18 mouse cellular contexts compared by ENCODE assay signal in genomic region chr17:88335271-88335670, GRCm38 (mm10).
DNase-seq lines count a peak whose midpoint lies in the region; TF ChIP-seq lines count a peak whose summit lies in the region.
"Had no signal": no experiment of that assay in that cellular context is flagged by ENCODE, and none has a peak within 500 bp of the region (broad histone marks: within the 10 kb centered on the region; RNA-seq: fewer than 3 reads in every experiment).

No protein-coding gene starts in this region.

- H3K9ac ChIP-seq in heart, adult 2 months (ENCODE audit: low read depth, low read length) = no peak overlapping the region
- no peak overlapping the region for H3K9ac ChIP-seq in liver, adult 2 months (ENCODE audit: low read depth, low read length)
- H3K9ac ChIP-seq: embryonic facial prominence, embryonic 12.5 days; embryonic facial prominence, embryonic 15.5 days; forebrain, postnatal 0 days; heart, embryonic 12.5 days; heart, embryonic 15.5 days; hindbrain, embryonic 12.5 days; hindbrain, embryonic 15.5 days had no signal

- peaks cover 15% of the 10 kb centered on the region; the same call in 1 of the 2 replicates for H3K4me1 ChIP-seq in cerebellum, adult 2 months (ENCODE audit: control insufficient read depth, insufficient read depth, low read length)
- peaks cover 9% of the 10 kb centered on the region for H3K4me1 ChIP-seq in heart, adult 2 months (ENCODE audit: control insufficient read depth, insufficient read depth, low read length)
- no peaks in the 10 kb centered on the region; the same call in 1 of the 2 replicates for H3K4me1 ChIP-seq in liver, adult 2 months (ENCODE audit: control insufficient read depth, insufficient read depth, low read length)
- H3K4me1 ChIP-seq: embryonic facial prominence, embryonic 12.5 days; embryonic facial prominence, embryonic 15.5 days; heart, embryonic 15.5 days; hindbrain, embryonic 12.5 days; hindbrain, embryonic 15.5 days had no signal

- no peaks in the 10 kb centered on the region for H3K27me3 ChIP-seq in cerebellum, adult 2 months (ENCODE audit: control insufficient read depth, insufficient read depth, low read length)
- H3K27me3 ChIP-seq in heart, adult 2 months (ENCODE audit: control insufficient read depth, insufficient read depth, low read length) = no peaks in the 10 kb centered on the region
- H3K27me3 ChIP-seq in liver, adult 2 months (ENCODE audit: control insufficient read depth, insufficient read depth, low read length) = no peaks in the 10 kb centered on the region
- H3K27me3 ChIP-seq: embryonic facial prominence, embryonic 12.5 days; embryonic facial prominence, embryonic 15.5 days; heart, embryonic 12.5 days; heart, embryonic 15.5 days; hindbrain, embryonic 15.5 days had no signal

- no peak for TF ChIP-seq POLR2A in cerebellum, adult 2 months (IDR thresholded peaks at IDR 0.05; ENCODE audit: borderline replicate concordance, insufficient read depth, low read length)
- TF ChIP-seq POLR2A in heart, adult 2 months (IDR thresholded peaks at IDR 0.05; ENCODE audit: insufficient read depth, low read depth, low read length) = no peak
- TF ChIP-seq POLR2A in liver, adult 2 months (IDR thresholded peaks at IDR 0.05; ENCODE audit: extremely low read depth, insufficient read depth, low read length) = no peak

- peak in 1 of 2 experiments; percentile 13 for DNase-seq in cerebellum, adult 2 months
- DNase-seq in cerebellum, adult 11 months = no peak
- no peak for DNase-seq in heart, adult 2 months
- DNase-seq in heart, postnatal 4 days = no peak
- peak; percentile 55 for DNase-seq in liver, adult 2 months (ENCODE audit: extremely low read depth, low read depth, low spot score)
- DNase-seq in liver = no peak
- peak; percentile 49 for DNase-seq in skeletal muscle tissue, adult 2 months (ENCODE audit: low read depth, low spot score)
- no peak for DNase-seq in left cerebral cortex, postnatal 14 days (ENCODE audit: low spot score in 2 of 2)
- DNase-seq: adrenal gland, postnatal 10 days; gastrocnemius, postnatal 25 days; heart, postnatal 10 days had no signal

- peak overlapping the region; percentile 97 for H3K27ac ChIP-seq in cerebellum, adult 2 months (ENCODE audit: insufficient read depth, low read length)
- H3K27ac ChIP-seq in heart, adult 2 months = peak overlapping the region; percentile 78
- no peak overlapping the region for H3K27ac ChIP-seq in liver, adult 2 months (replicated peaks; ENCODE audit: insufficient read depth, low read depth, low read length)
- H3K27ac ChIP-seq: embryonic facial prominence, embryonic 12.5 days; embryonic facial prominence, embryonic 15.5 days; heart, embryonic 15.5 days; hindbrain, embryonic 12.5 days; hindbrain, embryonic 15.5 days had no signal

- no peak for TF ChIP-seq EP300 in heart, adult 2 months (IDR thresholded peaks at IDR 0.05; ENCODE audit: insufficient read depth, low read depth, low read length)

- no peak overlapping the region for H3K4me3 ChIP-seq in cerebellum, adult 2 months (replicated peaks; ENCODE audit: insufficient read depth, low read depth, low read length)
- H3K4me3 ChIP-seq in heart, adult 2 months = no peak overlapping the region
- H3K4me3 ChIP-seq in liver, adult 2 months (ENCODE audit: insufficient read depth, low read depth, low read length) = no peak overlapping the region
- H3K4me3 ChIP-seq: embryonic facial prominence, embryonic 12.5 days; embryonic facial prominence, embryonic 15.5 days; heart, embryonic 12.5 days; heart, embryonic 15.5 days; hindbrain, embryonic 12.5 days; hindbrain, embryonic 15.5 days had no signal

- no peaks in the 10 kb centered on the region; the same call in none of the 2 replicates for H3K36me3 ChIP-seq in heart, adult 2 months (ENCODE audit: control insufficient read depth, insufficient read depth, low read length)
- no peaks in the 10 kb centered on the region for H3K36me3 ChIP-seq in liver, adult 2 months (ENCODE audit: control insufficient read depth, insufficient read depth, low read length)
- H3K36me3 ChIP-seq: embryonic facial prominence, embryonic 12.5 days; embryonic facial prominence, embryonic 15.5 days; heart, embryonic 12.5 days; heart, embryonic 15.5 days; hindbrain, embryonic 12.5 days; hindbrain, embryonic 15.5 days had no signal

- no peaks in the 10 kb centered on the region for H3K79me2 ChIP-seq in heart, adult 2 months (replicated peaks; ENCODE audit: control insufficient read depth, insufficient read depth, low read length)
- no peaks in the 10 kb centered on the region for H3K79me2 ChIP-seq in liver, adult 2 months (ENCODE audit: control insufficient read depth, insufficient read depth, low read length)

- intact Hi-C loops in heart, adult 2 months (cut with DNase I) = no loop called here
- intact Hi-C loops in left cerebral cortex, postnatal 14 days (cut with DNase I) = no loop called here

- no peak for TF ChIP-seq CTCF in cerebellum, adult 2 months (IDR thresholded peaks at IDR 0.05; ENCODE audit: borderline replicate concordance, insufficient read depth, low read depth, low read length)
- no peak for TF ChIP-seq CTCF in heart, adult 2 months (IDR thresholded peaks at IDR 0.05)
- no peak for TF ChIP-seq CTCF in liver, adult 2 months (IDR thresholded peaks at IDR 0.05; ENCODE audit: low read depth, low read length)

- 52% methylated on average over 5 of the region's 5 CpGs for WGBS in cerebellum, adult 2 months
- 62% methylated on average over 5 of the region's 5 CpGs for WGBS in heart, adult 2 months
- 38% methylated on average over 5 of the region's 5 CpGs for WGBS in liver, adult 2 months

Comparison
In these comparisons a context has a peak if more than half of its experiments do, and no peak if none do; other contexts are left out.
1. DNase-seq: peak in liver, adult 2 months (single experiment) and skeletal muscle tissue, adult 2 months (single experiment); none in cerebellum, adult 11 months (single experiment), heart, adult 2 months (0 of 2), heart, postnatal 4 days (single experiment), liver (single experiment) and left cerebral cortex, postnatal 14 days (0 of 2).